Mouse (Mus musculus) testis, adult 2 months (tissue): ENCODE measurements at regions not wholly inside any gene's neighbourhood (a gene's known extent, or its start where the extent isn't known, plus 50 kb on each side); places are given as distances from the start of the nearest gene placed in this dataset.

Source experiments
- CTCF ChIP-seq: fragments of 200-500 bp; IDR thresholded peaks from 2 replicates; pipeline ENCODE4 v1.5.1; 2012; ENCODE audit warnings: low read depth, mild to moderate bottlenecking, inconsistent platforms, low read length, moderate library complexity; ENCODE audit not compliant: control insufficient read depth, insufficient read depth, insufficient replicate concordance
- POLR2A ChIP-seq: fragments of 200-500 bp; IDR thresholded peaks from 2 replicates; pipeline ENCODE4 v1.6.1; 2012; ENCODE audit warnings: low read depth, mild to moderate bottlenecking, inconsistent platforms, low read length, moderate library complexity; ENCODE audit not compliant: control insufficient read depth

DNA sequence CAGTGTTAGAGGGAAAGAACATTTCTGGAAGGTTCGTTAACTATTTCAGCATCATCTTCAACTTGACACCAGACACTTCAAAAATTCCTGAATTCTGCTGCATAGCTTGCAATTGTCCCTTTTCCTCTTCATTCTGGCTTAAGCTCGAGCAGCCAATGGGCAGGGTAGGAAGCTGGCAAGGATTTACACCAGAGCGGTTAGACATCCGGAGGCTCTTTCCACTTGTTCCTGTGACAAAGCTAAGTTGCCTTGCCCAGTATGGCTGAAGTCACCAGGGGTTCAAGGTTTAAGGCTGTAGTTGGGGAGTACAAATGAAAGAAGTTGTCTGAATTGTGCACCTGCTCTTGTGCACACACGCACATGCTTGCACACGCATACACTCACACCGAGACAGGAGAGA, 206.8 kb upstream of the Serp2 start:
- TF ChIP-seq CTCF: no peak
- no peak for TF ChIP-seq POLR2A
